Mouse (Mus musculus) thymus, adult 18-20 months (tissue): ENCODE measurements around the gene Mlh1.

Experiments used
- DNase-seq, 2 experiments: peaks; one replicate each; pipeline ENCODE4 v3.0.0; 2022; ENCODE audit warnings: mixed read lengths in 2 of 2

The Mlh1 gene

DNA sequence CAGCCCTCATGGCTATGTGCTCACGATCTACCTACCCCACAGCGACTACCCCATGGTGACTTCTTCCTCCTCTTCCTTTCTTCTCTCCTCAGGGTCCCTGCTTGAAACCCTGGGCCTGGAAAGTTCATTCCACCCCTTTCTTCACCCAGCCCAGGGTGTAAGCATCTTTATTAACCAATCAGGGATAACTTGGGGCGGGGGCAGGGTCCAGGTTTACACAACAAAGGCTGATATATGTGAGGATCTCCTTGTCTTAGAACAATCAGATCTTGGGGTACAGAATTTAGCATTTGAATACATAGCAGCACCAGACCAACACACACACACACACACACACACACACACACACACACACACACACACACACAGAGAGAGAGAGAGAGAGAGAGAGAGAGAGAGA, 13.5 kb upstream of the Mlh1 start:
- no peak for DNase-seq

DNA sequence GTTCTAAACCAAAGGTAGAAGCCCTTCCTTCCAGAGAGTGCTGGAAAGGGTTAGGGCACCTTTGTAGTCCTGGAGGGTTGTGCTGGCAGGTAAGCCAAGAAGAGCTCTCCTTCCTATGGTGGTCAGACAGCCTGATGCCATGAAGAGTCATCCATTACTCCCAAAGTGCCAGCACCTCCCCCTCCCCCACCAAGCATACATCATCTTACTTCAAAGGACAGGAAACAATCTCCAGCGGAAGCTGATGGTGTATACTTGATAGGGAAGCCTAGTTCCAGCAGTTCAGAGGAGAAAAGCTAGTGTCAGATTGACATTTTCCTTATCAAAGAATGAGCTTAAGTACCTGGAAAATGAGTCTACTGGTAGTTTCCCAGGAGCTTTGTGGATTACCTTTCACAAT, 3.6 kb upstream of the Mlh1 start:
- peak in 1 of 2 experiments; percentile 22 for DNase-seq

DNA sequence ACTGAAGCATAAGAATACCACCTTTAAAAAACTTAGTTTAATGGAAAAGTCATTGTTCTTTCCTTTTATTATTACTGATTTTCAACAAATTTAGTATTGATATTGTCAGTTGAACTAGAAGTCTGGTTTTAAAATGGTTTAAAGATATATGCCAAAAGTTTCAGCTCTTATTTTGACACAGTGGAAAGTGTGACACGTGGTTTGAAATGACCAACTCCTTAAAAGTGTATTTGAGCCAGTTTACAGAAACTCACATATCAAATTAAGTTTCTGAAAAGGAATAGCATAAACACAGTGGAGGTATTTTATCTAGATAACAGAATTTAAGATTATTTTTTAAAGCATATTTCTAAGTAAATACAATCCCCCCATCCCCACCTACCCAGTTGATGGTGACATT, 2.4 kb upstream of the Mlh1 start:
- no peak for DNase-seq

DNA sequence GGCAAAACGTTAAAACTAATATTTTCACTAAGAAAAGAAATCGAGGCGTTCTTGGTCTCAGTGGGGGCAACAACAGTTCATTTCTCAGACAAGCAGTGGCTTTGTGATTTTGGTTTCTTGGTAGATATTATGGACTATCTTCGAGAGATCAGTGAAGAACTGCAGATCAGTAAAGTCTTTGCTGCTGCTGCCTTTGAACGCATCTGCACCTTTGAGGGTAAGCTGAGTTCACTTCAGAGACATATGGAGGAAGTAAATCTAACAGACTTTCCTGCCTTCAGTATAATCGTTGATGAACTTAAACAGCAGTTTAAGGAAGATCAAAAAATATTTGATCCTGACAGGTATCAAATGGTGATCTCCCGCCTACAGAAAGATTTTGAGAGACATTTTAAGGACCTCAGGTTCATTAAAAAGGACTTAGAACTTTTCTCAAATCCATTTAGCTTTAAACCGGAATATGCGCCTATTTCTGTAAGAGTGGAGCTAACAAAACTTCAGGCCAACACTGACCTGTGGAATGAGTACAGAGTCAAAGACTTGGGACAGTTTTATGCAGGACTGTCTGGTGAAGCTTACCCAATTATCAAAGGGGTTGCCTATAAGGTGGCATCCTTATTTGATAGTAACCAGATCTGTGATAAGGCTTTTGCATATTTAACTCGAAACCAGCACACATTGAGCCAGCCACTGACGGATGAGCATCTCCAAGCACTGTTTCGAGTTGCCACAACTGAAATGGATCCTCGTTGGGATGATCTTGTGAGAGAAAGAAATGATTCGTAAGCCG, 1.6 kb upstream of the Mlh1 start:
- peak in 1 of 2 experiments; percentile 32 for DNase-seq

DNA sequence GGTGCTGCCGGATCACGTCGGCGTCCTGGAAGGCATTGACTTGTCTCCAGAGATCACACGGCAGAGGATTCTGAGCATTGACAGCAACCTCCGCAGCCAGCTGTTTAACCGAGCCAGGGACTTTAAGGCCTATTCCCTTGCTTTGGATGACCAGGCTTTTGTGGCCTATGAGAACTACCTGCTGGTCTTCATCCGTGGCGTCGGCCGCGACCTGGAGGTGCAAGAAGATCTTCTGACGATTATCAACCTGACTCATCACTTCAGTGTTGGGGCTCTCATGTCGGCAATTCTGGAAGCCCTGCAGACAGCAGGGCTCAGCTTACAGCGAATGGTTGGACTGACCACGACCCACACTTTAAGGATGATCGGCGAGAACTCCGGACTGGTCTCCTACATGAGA, 765 bp upstream of the Mlh1 start:
- peak in 1 of 2 experiments; percentile 10 for DNase-seq

DNA sequence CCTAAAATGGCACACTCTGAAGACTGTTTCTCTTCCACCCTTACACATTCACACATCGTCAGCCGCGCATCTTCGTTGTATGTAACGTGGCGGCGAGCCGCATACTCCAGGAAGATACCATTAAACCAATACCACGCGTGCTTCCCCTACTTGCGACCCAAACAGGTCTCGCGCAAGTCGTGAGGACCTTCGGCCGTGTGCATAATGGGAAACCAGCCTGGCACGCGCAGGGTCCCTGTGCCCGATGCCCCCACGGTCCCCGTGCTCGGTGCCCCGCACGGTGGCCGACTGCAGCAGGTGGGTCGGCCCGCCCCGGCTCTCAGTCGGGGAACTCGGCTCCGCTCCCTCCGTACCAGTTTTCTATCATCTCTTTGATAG, 546 bp downstream of the Mlh1 start:
- no peak for DNase-seq

DNA sequence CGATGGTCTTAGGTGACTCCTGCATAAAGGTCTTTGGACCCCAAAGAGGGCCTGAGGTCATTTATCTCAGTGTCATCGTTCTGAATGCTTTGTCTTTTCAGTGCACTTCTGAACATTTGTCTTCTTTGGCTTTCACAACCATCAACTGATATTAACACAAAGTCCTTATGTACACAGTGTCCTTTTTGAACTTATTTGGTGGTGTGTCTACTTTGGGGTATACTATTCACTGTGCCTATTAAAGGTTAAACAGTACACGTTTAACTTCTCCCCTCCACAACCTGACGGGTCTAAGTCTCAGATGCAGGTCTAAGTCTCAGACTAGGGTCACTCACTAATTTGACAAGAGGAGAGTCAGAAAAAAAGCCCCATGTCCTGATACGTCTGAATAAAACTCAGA, 985 bp downstream of the Mlh1 start:
- no peak for DNase-seq

DNA sequence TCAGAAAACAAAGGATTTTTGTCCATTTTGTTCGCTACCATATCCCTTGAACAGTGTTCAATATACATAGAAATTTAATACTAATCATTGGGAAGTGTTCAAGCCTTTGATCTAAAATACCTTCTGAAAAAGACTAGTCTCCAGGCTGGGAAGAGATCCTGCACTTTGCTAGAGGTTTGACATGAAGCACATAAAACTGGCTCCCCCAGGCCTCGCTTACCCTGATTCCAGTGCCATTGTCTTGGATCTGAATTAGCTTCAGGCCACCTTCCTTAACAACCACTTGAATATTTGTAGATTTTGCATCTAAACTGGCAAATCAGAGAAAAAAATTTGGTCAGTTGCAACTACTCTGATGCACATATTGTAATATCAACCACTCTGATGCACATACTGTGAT, 3.6 kb downstream of the Mlh1 start:
- DNase-seq: no peak

DNA sequence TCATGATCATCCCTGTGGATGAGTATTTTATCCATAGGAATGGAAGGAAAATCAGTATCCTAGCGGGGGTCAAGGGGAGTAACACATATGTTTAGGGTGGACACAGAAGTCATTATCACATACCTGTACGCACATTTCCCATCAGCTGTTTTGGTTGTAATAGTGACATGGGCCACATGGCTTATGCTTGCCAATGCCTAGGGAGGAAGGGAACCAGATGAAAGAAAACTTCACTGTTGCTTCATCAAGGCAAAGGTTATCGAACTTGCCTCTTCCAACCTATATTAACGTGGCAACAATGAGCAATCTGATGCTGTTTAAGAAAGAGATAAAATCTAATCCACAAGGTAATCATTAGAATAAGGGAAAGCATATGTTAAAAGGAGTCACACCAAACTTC, 10.2 kb downstream of the Mlh1 start:
- DNase-seq: no peak

DNA sequence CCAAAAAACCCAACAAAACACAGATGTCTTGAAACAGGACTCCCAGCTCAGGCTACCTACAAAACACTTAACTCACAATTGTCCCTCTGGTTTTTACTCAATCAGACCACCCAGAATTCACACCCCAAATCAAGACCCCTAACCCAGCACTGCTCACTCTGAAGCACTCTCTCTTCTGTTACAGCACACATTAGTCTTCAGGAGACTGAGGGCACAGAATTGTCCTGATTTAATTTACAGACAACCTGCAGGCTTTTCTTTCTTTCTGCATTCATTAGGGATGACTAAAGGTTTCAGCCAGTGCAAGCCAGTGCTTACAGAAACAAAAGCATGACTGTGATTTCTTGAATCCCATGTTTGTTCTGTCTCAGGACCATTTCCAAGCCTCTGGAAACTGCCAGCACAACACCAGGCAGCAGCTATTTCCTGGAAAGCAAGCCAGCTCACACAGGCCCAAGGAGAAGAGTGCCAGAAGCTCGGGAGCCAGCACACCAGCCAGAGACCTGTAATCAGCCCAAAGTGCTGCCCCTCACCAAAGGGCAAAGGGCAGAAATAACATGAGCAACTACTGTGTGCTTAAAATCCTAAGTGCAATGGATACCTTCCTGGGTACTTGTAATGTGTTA, 11.1 kb downstream of the Mlh1 start:
- no peak for DNase-seq

DNA sequence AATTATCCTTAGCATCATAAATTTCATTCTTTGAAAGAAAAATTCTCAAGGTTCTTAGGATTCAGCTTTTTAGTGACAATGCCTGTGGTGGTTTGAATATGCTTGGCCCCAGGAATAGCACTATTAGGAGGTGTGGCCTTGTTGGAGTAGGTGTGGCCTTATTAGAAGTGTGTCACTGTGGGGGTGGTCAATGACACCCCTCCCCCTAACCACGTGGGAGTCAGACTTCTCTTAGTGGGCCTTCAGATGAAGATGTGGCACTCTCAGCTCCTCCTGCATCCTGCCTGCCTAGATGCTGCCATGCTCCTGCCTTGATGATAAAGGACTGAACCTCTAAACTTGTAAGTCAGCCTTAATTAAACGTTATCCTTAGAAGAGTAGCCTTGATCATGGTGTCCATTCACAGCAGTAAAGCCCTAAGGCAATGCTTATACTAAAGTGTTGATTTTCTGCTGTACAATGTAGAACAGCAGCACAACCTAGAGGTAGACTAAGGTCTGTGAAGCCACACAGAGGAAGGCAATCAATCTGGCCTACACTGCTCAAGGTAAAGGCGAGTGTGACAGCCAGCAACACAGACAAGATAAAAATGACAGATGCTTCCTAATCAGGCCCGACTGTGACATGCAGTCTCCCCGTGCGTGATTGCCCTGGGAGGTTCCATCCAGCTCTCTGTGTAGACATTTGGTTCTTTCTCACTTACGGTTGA, 19.3 kb downstream of the Mlh1 start:
- no peak for DNase-seq

DNA sequence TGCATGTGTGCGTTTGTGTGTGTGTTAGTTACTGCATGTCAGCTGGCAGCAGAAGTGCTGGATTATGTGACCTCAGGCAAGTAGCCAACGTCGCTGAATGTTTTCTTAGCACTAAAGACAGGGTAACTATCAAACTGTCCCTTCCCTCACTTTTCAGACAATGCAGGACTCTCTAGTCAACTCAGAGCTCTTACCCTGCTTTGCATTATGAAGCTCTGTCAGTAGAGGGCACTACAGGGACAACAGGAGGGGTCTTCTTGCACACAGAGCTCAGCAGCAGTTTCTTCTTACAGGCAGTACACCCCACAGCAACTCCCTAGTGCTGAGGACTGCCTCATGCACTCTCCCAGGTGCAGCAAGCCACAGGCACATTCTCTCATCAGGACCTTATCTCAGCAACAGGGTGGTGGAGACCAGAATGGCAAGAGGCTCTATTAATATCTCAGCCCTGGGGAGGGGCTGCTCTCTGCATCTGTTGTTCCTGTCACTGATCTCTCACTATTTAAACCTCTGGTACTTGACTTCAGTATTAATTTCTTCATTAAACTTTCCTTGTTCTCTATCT, 23.8 kb downstream of the Mlh1 start:
- no peak for DNase-seq

DNA sequence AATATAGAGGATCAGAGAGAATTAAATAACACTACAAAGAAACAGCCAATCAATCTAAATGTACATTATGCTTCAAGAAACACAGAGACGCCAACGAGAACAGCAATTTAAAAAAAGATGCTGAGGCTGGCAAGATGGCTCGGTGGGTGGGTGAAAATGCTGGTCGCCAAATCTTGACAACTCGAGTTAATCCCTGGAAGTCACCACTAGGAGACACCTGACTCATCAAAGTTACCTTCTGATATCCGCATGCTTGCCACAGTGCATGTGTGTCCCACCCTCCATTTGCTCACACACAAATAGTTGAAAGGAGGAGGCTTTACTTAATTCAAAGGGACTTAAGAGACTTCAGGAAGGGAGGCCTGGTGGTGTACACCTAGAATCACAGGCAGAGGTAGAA, 26.0 kb downstream of the Mlh1 start:
- DNase-seq: no peak

DNA sequence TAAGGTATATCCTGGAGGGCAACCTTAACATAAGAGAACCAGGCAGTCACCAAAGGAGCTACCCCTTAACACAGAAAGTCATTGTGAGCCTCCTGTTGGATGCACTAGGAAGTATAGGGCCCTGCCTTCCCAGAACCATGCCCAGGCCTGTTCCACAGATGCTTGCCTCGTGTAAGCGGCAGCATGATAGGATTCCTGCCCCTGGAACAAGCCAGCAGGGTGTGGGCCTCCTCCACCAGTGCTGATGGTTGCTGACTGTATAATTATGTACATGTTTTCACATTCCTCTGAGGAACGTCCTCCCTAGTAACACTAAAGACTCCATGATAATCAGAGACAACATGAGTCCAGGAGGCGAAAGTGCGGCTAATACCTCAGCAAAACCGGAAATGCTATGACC, 28.2 kb downstream of the Mlh1 start:
- DNase-seq: no peak

DNA sequence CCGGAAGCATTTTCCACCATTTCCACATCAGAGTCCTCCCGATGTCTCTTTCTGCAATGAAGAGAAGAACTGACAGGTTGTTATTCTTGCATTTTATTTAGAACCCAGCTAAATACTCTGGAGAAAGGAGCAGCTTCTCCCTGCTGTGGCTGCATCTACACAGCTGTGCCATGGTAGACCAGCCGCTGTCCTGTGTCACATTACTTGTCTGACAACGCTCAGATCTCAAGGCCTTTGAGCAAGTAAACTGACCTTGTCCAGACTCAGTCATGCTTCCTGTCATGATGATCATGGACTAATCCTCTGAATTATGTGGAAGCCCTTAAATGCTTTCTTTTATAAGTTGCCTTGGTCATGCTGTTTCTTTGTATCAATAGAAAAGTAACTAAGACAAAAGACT, 31.8 kb downstream of the Mlh1 start:
- no peak for DNase-seq

DNA sequence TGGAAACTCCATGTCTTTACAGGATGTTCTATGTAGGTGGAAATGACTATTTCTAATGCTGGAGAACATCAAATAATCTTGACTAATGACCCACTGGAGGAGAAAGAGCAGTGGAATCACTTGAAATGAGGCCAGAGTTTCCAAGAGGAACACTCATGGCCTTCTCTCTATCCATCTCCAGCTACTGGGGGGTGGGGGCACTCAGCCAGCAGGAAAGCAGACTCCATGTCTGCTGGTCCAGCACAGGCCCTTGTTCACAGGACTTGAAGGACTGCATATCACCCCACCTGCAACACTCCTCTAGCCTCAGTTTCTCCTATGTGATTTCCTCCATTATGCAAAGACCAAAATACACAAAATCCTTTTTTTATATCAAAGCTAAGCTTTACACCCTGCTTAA, 33.9 kb downstream of the Mlh1 start:
- no peak for DNase-seq

DNA sequence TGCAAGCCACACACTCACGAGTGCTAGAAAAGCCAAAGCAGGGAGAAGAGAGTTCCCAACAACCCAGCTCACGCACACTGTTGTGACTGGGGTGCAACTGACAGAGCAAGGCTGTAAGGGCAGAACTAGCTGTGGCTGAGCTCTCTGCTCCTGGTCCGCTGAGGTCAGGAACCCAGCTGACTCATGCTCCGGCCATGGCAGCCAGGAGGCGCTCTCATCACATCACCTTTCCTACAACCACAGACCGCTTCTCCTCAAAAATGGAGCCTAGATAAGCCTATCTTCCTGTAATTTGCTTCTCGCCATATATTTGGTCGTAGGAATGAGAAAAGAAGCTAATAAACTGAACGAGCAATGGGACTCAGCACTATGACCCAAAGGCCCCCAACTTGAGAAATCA, 36.9 kb downstream of the Mlh1 start:
- DNase-seq: no peak

DNA sequence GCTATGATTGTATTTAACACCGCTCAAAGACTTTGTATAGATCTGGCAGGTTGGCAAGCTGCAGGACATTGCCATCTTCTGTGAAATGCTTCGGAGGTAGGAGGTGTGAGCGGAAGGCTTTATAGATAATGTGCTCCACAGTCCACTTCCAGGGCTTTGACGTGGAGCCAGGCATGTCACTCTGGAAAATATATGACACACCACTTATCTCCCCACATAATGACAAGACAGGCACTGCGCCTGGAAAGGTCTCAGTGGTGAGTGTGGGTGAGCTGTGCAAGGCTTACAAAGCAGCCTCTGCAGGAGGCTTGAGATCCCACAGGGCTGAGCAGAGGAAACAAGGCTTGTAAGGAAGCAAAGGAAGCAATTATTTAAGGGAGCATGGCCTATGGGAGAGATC, 43.1 kb downstream of the Mlh1 start:
- no peak for DNase-seq

DNA sequence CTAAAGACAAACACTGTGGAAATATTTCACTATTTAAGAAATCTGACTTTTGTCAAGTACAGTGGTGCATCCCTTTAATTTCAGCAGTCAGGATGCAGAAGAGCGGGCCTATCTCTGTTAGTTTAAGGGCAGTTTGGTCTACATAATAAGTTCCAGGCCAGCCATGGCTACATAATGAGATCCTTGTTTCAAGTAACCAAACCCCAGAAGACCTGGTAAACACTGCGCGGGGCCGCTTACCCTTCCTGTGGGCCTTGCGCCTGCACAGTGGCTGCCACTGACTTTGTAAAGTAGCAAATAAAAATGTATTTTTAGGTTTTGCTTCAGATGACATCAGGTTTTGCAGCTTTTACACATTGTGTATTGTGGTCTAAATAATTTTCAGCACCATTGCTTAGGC, 48.2 kb downstream of the Mlh1 start:
- no peak for DNase-seq

DNA sequence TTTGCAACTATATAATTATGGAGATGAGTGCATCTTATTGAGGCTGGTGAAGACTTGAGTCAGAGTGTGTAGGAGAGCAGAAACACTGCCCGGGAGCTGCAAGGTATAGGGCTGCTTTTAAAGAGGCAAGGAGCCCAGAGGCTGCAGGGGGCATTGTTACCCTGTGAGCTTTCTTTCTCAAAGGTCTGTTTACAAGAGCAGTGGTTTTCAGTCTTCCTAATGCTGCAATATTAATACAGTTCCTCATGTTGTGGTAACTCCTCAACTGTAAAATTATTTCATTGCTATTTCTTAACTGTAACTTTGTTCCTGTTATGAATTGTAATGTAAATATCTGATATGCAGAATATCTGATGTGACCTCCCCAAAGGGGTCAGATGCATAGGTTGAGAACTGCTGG, 50.0 kb downstream of the Mlh1 start:
- no peak for DNase-seq

DNA sequence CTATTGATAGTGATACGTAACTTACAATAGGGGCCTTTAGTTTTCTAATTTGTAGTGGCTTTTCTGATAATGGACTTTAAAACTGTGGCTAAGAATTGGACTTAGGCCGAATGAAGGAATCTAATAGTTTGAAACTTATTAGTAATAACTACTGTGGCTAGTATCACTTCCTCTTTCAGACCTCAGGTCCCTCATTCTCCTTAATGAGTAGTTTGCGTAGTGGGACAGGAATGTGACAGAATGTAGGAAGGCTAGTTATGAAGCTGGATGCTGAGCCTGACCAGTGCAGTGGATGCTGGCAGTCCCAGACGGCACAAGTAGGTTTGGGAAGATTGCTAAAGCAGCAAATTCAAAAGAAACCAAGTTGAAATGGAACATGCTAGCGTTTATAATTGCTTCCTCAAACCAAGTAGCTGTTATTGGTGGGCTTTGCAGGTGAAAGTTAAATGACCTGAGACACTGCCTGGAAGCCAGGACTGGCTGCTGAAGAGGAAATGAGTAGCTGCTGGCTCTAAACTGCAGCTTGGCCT, 51.0 kb downstream of the Mlh1 start:
- no peak for DNase-seq

DNA sequence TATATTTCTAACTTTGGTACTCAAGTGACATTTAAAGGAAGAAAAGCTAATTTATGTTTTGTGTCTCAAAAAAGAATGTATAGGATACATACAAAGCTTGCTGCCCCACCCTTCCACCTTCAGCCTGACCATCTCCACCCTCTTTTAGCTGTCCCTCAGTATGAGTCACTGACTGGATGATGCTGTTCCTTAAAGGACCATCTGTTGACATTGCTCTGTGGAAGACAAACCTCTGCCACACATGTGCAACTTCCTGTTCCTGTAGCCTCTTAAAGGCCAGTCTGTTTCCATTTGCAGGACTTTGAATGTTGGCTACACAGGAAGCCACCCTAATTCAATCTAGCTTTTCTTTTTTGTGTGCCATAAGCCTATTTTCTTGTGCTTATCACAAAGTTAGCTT, 55.2 kb downstream of the Mlh1 start:
- no peak for DNase-seq

DNA sequence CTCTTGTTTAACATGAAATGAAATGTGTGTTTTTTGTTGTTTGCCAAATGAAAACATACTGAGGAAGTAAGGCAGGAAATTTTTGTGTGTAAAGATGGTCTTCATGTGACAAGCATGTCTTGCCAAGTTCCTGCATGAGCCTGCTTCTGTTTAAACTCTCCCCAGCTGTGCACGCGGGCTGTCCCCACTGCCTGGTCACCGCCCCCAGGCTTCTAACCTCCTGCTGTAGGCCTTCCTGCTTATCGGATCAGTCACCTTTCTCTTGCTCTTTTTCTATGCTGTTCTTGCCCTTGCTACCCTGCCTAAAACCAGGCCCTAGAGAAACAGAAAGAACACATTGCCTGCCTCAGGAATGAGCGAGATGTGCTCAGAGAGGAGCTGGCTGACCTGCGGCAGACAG, 58.1 kb downstream of the Mlh1 start:
- DNase-seq: no peak
